Mouse (Mus musculus) heart, embryonic 16.5 days (tissue): ENCODE results near the gene Themis2. TPM values are rescaled to one million over a fixed set of nuclear protein-coding genes. Genes with fewer than 3 reads are reported as not detected.
A peak's percentile ranks its signal among the peaks of the same experiment; 100 is the strongest.
"Not testable (repeated sequence)": the region's sequence is repeated elsewhere in the genome, so short reads cannot be mapped to it uniquely, and the experiment has no call there.

Experiments
- ATAC-seq: fragments of 200-750 bp; cut with Nextera tagmentation; replicated peaks from 2 replicates; pipeline ENCODE4 v1.8.0; 2017; ENCODE audit warnings: moderate number of reproducible peaks; ENCODE audit not compliant: insufficient read depth, low FRiP score; ENCODE audit errors: extremely low read depth
- H3K27ac ChIP-seq: fragments of 300-500 bp; sonication (generic); 2 replicates; pipeline ENCODE4 v1.5.1; 2014; ENCODE audit warnings: mild to moderate bottlenecking, low read length, control low read depth, moderate library complexity
- H3K27me3 ChIP-seq: fragments of 300-500 bp; sonication (generic); 2 replicates; pipeline ENCODE4 v1.6.1; 2014; ENCODE audit warnings: low read length, mixed read lengths; ENCODE audit not compliant: control insufficient read depth, insufficient read depth
- H3K36me3 ChIP-seq: fragments of 300-500 bp; sonication (generic); 2 replicates; pipeline ENCODE4 v1.6.1; 2014; ENCODE audit not compliant: control insufficient read depth, insufficient read depth
- H3K4me1 ChIP-seq: fragments of 300-500 bp; sonication (generic); 2 replicates; pipeline ENCODE4 v1.6.1; 2014; ENCODE audit warnings: low read length, mixed read lengths; ENCODE audit not compliant: control insufficient read depth, insufficient read depth
- H3K4me2 ChIP-seq: fragments of 300-500 bp; sonication (generic); 2 replicates; pipeline ENCODE4 v1.6.1; 2014; ENCODE audit warnings: low read depth, mild to moderate bottlenecking, control low read depth, low read length
- H3K4me3 ChIP-seq: fragments of 300-500 bp; sonication (generic); 2 replicates; pipeline ENCODE4 v1.5.1; 2014; ENCODE audit warnings: mild to moderate bottlenecking, control low read depth, low read length
- H3K9ac ChIP-seq: fragments of 300-500 bp; sonication (generic); 2 replicates; pipeline ENCODE4 v1.6.1; 2014; ENCODE audit warnings: low read length, control low read depth
- H3K9me3 ChIP-seq: fragments of 300-500 bp; sonication (generic); replicated peaks from 2 replicates; pipeline ENCODE4 v1.6.1; 2016; ENCODE audit warnings: low read length; ENCODE audit not compliant: control insufficient read depth
- WGBS: fragments of 180-500 bp; shearing (Covaris S2); extraction: QIAGEN DNeasy Blood & Tissue Kit; methylation state at CpG from one replicate; pipeline ENCODE4 v1.1.7; 2014; 5-methylcytosine and 5-hydroxymethylcytosine counted together
- polyA plus RNA-seq: library from polyadenylated mRNA; unstranded; fragments of >200 nt; fragmentation: Nextera tagmentation; extraction: Ambion mirVana; gene quantifications from 2 replicates; pipeline ENCODE4 v1.2.1, GENCODE M21; 2015

Gene Themis2
- polyA plus RNA-seq, 1 experiment from 2014 or later, result 1.9 TPM

GRCm38 (mm10) chr4:132802171-132802637, 6.0 kb upstream of the Themis2 start:
- H3K9ac ChIP-seq, result peak overlapping the region; percentile 43; the same call in 1 of the 2 replicates
- H3K9me3 ChIP-seq, result no peaks in the 10 kb centered on the region
- H3K36me3 ChIP-seq, result no peaks in the 10 kb centered on the region
- H3K27ac ChIP-seq, result peak overlapping the region; percentile 78
- 59% methylated on average over 16 of the region's 16 CpGs for WGBS
- H3K4me1 ChIP-seq, result peaks cover 3% of the 10 kb centered on the region
- ATAC-seq, result no peak
- peak overlapping the region; percentile 48 for H3K4me2 ChIP-seq
- H3K4me3 ChIP-seq, result no peak overlapping the region
- H3K27me3 ChIP-seq, result no peaks in the 10 kb centered on the region

DNA sequence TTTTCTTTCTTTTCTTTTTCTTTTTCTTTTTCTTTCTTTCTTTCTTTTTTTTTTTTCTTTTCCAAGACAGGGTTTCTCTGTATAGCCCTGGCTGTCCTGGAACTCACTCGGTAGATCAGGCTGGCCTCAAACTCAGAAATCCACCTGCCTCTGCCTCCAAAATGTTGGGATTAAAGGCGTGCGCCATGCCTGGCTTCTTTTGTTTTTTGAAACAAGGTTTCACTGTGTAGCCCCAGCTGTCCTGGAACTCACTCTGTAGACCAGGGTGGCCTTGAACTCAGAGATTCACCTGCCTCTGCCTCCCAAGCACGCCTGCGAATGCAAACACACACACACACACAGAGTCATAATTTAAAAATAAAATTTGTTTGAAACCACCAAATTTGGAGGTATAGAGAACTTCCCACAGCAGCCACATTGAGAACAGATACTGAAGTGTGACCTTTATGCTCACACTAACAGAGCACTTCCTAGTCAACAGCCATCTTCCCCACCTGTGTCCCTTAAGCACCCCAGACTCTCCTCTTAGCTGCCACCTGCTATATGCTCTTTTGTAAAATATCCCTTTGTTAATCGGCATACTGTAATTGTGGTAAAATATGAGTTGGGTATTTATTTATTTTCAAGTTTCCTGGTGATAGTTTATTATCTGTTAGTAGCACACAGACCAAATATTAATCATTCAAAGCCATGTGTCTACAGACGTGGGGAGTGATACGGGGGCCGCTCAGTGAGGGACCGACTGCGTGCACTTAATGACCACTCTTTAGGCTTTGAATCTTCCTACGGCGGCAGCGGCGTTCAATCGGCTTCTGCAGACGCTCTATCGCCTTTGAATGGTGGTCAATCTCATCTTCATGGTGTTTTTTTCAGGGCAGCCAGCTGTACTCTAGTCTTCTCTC, 5.2 kb upstream of the Themis2 start:
- WGBS, result 80% methylated on average over 18 of the region's 18 CpGs
- peaks cover 3% of the 10 kb centered on the region for H3K4me1 ChIP-seq
- no peaks in the 10 kb centered on the region for H3K36me3 ChIP-seq
- no peaks in the 10 kb centered on the region for H3K9me3 ChIP-seq
- no peaks in the 10 kb centered on the region for H3K27me3 ChIP-seq
- H3K9ac ChIP-seq, result no peak overlapping the region; the same call in 1 of the 2 replicates
- no peak for ATAC-seq
- peak overlapping the region; percentile 48 for H3K4me2 ChIP-seq
- peak overlapping the region; percentile 78 for H3K27ac ChIP-seq
- no peak overlapping the region for H3K4me3 ChIP-seq

DNA sequence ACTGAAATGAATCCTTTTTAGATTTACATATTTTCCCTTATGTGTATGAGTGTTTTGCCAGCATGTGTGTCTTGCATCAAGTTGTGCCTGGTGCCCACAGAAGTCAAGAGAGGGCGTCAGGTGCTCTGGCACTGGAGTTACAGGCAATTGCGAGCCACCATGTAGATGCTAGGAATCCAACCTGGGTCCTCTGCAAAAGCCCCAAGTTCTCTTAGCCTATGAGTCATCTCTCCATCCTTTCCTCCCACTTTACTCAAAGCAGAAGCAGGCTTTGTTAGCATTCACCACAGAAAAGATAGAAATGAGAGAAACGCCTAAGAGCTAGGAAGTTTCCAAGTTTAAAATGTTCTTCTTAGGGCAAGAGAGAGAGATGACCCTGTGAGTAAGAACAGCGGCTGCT, 3.7 kb upstream of the Themis2 start:
- Histone ChIP-seq H3K4me3 (no peak overlapping the region), H3K27ac (no peak overlapping the region), H3K4me2 (no peak overlapping the region), H3K9ac (no peak overlapping the region), H3K36me3 (no peaks in the 10 kb centered on the region), H3K27me3 (peaks cover 2% of the 10 kb centered on the region), H3K9me3 (no peaks in the 10 kb centered on the region), H3K4me1 (no peaks in the 10 kb centered on the region; the same call in 1 of the 2 replicates)
- ATAC-seq, result no peak
- 80% methylated on average over 4 of the region's 4 CpGs for WGBS

- H3K9me3 ChIP-seq, ATAC-seq, H3K27ac ChIP-seq, H3K4me3 ChIP-seq, H3K9ac ChIP-seq, H3K27me3 ChIP-seq, H3K4me1 ChIP-seq, H3K4me2 ChIP-seq, H3K36me3 ChIP-seq: not testable (repeated sequence)
- WGBS, result 82% methylated on average over 3 of the region's 3 CpGs
Observed at GRCm38 (mm10) chr4:132798666-132799065, 2.5 kb upstream of the Themis2 start.

DNA sequence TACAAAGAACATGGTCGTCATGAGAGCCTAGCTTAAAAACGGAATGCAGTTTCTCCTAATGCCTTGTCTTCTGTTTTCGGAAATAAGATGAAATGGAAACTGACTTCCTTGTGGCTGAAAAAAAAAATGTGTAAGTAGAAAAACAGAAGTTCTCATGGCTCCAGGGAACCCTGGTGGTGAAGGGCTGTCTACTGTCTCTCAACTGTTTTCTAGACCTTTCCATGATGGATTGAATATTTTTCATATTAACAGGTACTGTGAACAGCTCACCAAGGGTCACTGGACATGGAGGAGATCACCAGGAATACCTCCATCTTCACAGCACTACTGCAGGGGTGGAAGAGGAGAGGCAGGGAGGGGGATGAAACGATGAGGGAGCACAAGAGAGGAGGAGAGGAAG, 1.8 kb upstream of the Themis2 start:
- H3K4me3 ChIP-seq, result no peak overlapping the region
- no peak overlapping the region for H3K4me2 ChIP-seq

GRCm38 (mm10) chr4:132797461-132797860, 1.3 kb upstream of the Themis2 start:
- ATAC-seq, result no peak
- Histone ChIP-seq H3K27me3 (peaks cover 6% of the 10 kb centered on the region), H3K4me1 (no peaks in the 10 kb centered on the region; the same call in 1 of the 2 replicates), H3K27ac (no peak overlapping the region), H3K9me3 (no peaks in the 10 kb centered on the region), H3K4me2 (no peak overlapping the region), H3K9ac (no peak overlapping the region), H3K4me3 (no peak overlapping the region), H3K36me3 (no peaks in the 10 kb centered on the region)
- WGBS, result 68% methylated on average over 1 of the region's 1 CpGs

More for the DNA sequence above, 1.8 kb upstream of the Themis2 start:
- H3K9me3 ChIP-seq, result no peaks in the 10 kb centered on the region
- peaks cover 6% of the 10 kb centered on the region for H3K27me3 ChIP-seq
- no peak overlapping the region for H3K27ac ChIP-seq
- no peaks in the 10 kb centered on the region for H3K36me3 ChIP-seq
- no peaks in the 10 kb centered on the region; the same call in 1 of the 2 replicates for H3K4me1 ChIP-seq
- H3K9ac ChIP-seq, result no peak overlapping the region
- 63% methylated on average over 4 of the region's 4 CpGs for WGBS
- ATAC-seq, result no peak

DNA sequence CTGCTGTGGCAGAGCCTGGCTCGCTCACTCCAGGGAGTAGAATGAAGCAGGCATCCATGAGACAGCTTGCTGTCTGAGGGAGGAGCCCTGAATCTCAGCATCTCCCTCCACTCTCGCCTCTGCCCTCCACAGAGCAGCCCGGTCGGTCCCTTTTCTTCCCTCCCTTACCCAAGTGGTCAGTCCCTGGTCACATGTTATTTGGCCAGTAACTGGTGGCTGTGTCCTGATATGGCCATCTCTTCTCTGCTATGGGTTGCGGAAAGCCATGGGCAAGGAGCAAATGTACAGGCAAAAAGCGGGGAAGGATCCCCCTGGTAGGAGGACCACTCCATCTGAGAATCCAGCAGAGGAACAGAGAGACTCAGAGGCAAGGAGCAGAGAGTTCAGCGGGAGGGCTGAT, 1.0 kb downstream of the Themis2 start:
- ATAC-seq, result no peak
- Histone ChIP-seq H3K36me3 (no peaks in the 10 kb centered on the region), H3K27me3 (peaks cover 6% of the 10 kb centered on the region), H3K9ac (no peak overlapping the region), H3K4me3 (0 out of 2 replicates have a peak overlapping the region, but pooled peaks have one; percentile 8), H3K9me3 (no peaks in the 10 kb centered on the region), H3K27ac (no peak overlapping the region), H3K4me1 (no peaks in the 10 kb centered on the region; the same call in 1 of the 2 replicates), H3K4me2 (no peak overlapping the region)
- WGBS, result 49% methylated on average over 7 of the region's 7 CpGs

GRCm38 (mm10) chr4:132794760-132795159, 1.4 kb downstream of the Themis2 start:
- Histone ChIP-seq H3K27ac (no peak overlapping the region), H3K9me3 (no peaks in the 10 kb centered on the region), H3K9ac (no peak overlapping the region), H3K4me1 (no peaks in the 10 kb centered on the region; the same call in 1 of the 2 replicates), H3K27me3 (peaks cover 6% of the 10 kb centered on the region), H3K36me3 (no peaks in the 10 kb centered on the region), H3K4me3 (0 out of 2 replicates have a peak overlapping the region, but pooled peaks have one; percentile 8), H3K4me2 (no peak overlapping the region; the same call in 1 of the 2 replicates)
- 62% methylated on average over 8 of the region's 8 CpGs for WGBS
- ATAC-seq, result no peak

GRCm38 (mm10) chr4:132794028-132794427, 2.2 kb downstream of the Themis2 start:
- Histone ChIP-seq H3K4me2 (no peak overlapping the region), H3K9ac (no peak overlapping the region), H3K4me1 (no peaks in the 10 kb centered on the region; the same call in 1 of the 2 replicates), H3K36me3 (no peaks in the 10 kb centered on the region), H3K27me3 (peaks cover 6% of the 10 kb centered on the region), H3K9me3 (no peaks in the 10 kb centered on the region), H3K4me3 (no peak overlapping the region), H3K27ac (no peak overlapping the region)
- no peak for ATAC-seq
- 69% methylated on average over 9 of the region's 9 CpGs for WGBS
